Mouse (Mus musculus) erythroblast, embryonic 14.5 days (primary cell): Measurements from ENCODE around the gene 1700061G19Rik.

ENCODE experiments used
- GATA1 ChIP-seq: IDR thresholded peaks from 2 replicates; pipeline ENCODE4 v1.6.1; 2012; ENCODE audit warnings: low read length, inconsistent platforms, mixed read lengths
- TAL1 ChIP-seq: IDR thresholded peaks from 3 replicates; pipeline ENCODE4 v1.6.1; 2012; ENCODE audit warnings: low read length, inconsistent platforms, mixed read lengths

- TF ChIP-seq GATA1 (no peak), TAL1 (no peak)
Measured at GRCm38 (mm10) chr17:56876465-56876864, 1.2 kb downstream of the 1700061G19Rik start.
